Mouse (Mus musculus): ENCODE results near the gene Rabl3. TPM values are rescaled to one million over a fixed set of nuclear protein-coding genes. Genes with fewer than 3 reads are reported as not detected.

The Rabl3 gene
- polyA plus RNA-seq, 2 experiments = 3.8 to 14.0 TPM

DNA sequence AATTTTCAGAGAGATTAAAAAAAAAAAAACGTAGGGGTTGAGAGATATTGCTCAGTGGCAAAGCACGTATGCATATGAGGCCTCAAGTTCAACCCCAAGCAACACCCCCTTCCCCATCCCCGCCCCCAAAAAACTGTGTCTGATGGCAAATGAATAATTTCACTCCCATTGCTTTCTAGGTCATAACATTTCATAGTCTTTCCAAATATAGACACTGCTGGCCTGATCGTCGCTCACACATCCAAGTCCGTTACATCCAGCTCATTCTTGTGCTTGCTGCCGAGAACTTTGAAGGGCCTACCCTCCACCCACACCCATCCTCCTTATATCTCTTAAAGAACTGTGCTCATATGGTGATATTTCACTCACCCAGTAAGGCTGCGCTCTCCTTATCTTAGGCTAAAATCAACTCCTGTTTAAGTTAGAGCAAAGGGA is 45.5 kb downstream of the Rabl3 start:
- ATAC-seq (ENCODE audit: insufficient read depth) (no peak), DNase-seq (ENCODE audit: low read depth in 3 of 3, low spot score in 3 of 3) (no peak)
- no peak overlapping the region for H3K27ac ChIP-seq
- no peaks in the 10 kb centered on the region for H3K36me3 ChIP-seq (replicated peaks; ENCODE audit: control insufficient read depth, insufficient read depth, low read depth)
- WGBS (ENCODE audit: insufficient replicate concordance) = 61% methylated on average over 8 of the region's 8 CpGs
- no peak overlapping the region for H3K9ac ChIP-seq (replicated peaks)
- no peaks in the 10 kb centered on the region for H3K9me3 ChIP-seq (ENCODE audit: control insufficient read depth, low read length)
- TF ChIP-seq EP300 (IDR thresholded peaks at IDR 0.05; ENCODE audit: low read depth) = no peak
- TF ChIP-seq CTCF (IDR thresholded peaks at IDR 0.05; ENCODE audit: low read depth) = no peak
- H3K27me3 ChIP-seq (ENCODE audit: control insufficient read depth, insufficient read depth, low read length) = no peaks in the 10 kb centered on the region
- peaks cover 0 to 6% of the 10 kb centered on the region in 2 experiments; a peak in 1 of 4 replicates for H3K4me1 ChIP-seq (replicated peaks; ENCODE audit: control insufficient read depth in 2 of 2, insufficient read depth in 2 of 2, low read length in 1 of 2)
- no peak overlapping the region for H3K4me3 ChIP-seq (ENCODE audit: insufficient read depth in 1 of 2, low read depth in 2 of 2, low read length in 2 of 2)
- no peak overlapping the region for H3K4me2 ChIP-seq (ENCODE audit: low read depth)

DNA sequence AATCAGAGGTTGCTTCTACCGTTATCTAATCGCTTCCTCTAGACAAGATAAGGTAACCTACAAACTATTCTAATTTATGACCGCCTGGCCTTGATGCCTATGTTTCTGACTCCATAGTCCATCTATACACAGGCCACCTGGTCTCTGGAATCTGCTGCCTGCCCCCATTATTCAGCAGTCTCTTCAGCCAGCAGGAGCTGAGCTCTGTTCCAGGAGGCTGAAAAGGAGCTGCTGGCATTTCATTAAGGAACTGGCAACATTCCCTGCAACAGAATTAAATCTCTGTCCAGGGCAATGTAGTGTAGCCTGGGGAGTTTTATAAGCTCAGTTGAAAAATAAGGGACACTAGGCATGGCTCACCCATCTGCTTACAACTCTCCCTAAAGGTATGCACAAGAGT is 51.2 kb downstream of the Rabl3 start:
- Histone ChIP-seq H3K27me3 (ENCODE audit: control insufficient read depth, insufficient read depth, low read length) (no peaks in the 10 kb centered on the region), H3K9me3 (ENCODE audit: control insufficient read depth, low read length) (no peaks in the 10 kb centered on the region), H3K4me3 (ENCODE audit: insufficient read depth in 1 of 2, low read depth in 2 of 2, low read length in 2 of 2) (no peak overlapping the region), H3K9ac (replicated peaks) (no peak overlapping the region), H3K4me2 (ENCODE audit: low read depth) (no peak overlapping the region), H3K27ac (no peak overlapping the region), H3K36me3 (replicated peaks; ENCODE audit: control insufficient read depth, insufficient read depth, low read depth) (no peaks in the 10 kb centered on the region), H3K4me1 (replicated peaks; ENCODE audit: control insufficient read depth in 2 of 2, insufficient read depth in 2 of 2, low read length in 1 of 2) (no peaks in the 10 kb centered on the region)
- no peak for TF ChIP-seq CTCF (IDR thresholded peaks at IDR 0.05; ENCODE audit: low read depth)
- TF ChIP-seq EP300 (IDR thresholded peaks at IDR 0.05; ENCODE audit: low read depth) = no peak
- 74% methylated on average over 3 of the region's 3 CpGs for WGBS (ENCODE audit: insufficient replicate concordance)
- no peak for DNase-seq (ENCODE audit: low read depth in 3 of 3, low spot score in 3 of 3)
- no peak for ATAC-seq (ENCODE audit: insufficient read depth)

DNA sequence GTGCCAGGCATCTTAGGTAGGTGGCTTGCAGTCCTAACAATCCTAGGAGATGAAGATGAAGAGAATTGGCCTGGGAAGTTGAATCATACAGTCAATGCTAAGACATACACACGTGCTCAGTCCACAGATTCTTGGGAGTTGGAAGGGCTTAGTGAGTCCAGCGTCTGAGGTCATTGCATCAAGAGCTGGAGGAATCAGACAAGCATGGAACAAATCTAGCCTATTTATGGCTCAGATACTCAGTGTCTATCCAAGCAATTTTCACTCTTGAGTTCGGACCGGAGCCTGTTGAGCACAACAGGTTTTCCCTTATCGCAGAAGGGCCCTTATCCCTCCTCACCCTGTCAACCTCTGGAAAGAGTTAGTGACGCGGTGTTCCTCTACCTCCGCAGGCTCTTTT is 51.9 kb downstream of the Rabl3 start:
- DNase-seq (ENCODE audit: low read depth in 3 of 3, low spot score in 3 of 3) (no peak), ATAC-seq (ENCODE audit: insufficient read depth) (no peak)
- TF ChIP-seq CTCF (IDR thresholded peaks at IDR 0.05; ENCODE audit: low read depth) (no peak), EP300 (IDR thresholded peaks at IDR 0.05; ENCODE audit: low read depth) (no peak)
- Histone ChIP-seq H3K4me1 (replicated peaks; ENCODE audit: control insufficient read depth in 2 of 2, insufficient read depth in 2 of 2, low read length in 1 of 2) (no peaks in the 10 kb centered on the region), H3K36me3 (replicated peaks; ENCODE audit: control insufficient read depth, insufficient read depth, low read depth) (no peaks in the 10 kb centered on the region), H3K9me3 (ENCODE audit: control insufficient read depth, low read length) (no peaks in the 10 kb centered on the region), H3K27me3 (ENCODE audit: control insufficient read depth, insufficient read depth, low read length) (no peaks in the 10 kb centered on the region), H3K27ac (no peak overlapping the region), H3K4me2 (ENCODE audit: low read depth) (no peak overlapping the region), H3K9ac (replicated peaks) (no peak overlapping the region), H3K4me3 (ENCODE audit: insufficient read depth in 1 of 2, low read depth in 2 of 2, low read length in 2 of 2) (no peak overlapping the region)
- 76% methylated on average over 8 of the region's 8 CpGs for WGBS (ENCODE audit: insufficient replicate concordance)

DNA sequence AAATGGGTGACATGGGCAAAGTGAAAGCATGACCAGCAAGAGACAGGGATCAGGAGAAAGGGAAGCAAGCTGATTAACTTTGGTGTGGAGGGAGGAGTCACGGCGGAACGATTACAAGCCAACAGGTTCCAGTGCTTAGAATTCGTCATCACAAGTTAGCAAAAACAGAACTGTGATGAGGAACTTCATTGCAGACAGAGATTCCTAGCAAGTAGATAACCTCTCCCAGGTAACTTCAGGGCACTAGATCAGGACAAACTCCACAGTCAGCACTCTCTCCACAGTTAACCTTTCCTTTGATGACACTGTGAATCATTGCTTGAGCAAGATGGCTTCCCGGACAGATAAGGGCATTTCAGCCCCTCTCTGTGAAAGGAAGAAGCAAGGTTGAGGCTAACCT is 57.7 kb downstream of the Rabl3 start:
- 57% methylated on average over 5 of the region's 5 CpGs for WGBS (ENCODE audit: insufficient replicate concordance)
- H3K27me3 ChIP-seq (ENCODE audit: control insufficient read depth, insufficient read depth, low read length) = no peaks in the 10 kb centered on the region
- H3K36me3 ChIP-seq (replicated peaks; ENCODE audit: control insufficient read depth, insufficient read depth, low read depth) = no peaks in the 10 kb centered on the region
- no peak overlapping the region for H3K9ac ChIP-seq (replicated peaks)
- TF ChIP-seq CTCF (IDR thresholded peaks at IDR 0.05; ENCODE audit: low read depth) (no peak), EP300 (IDR thresholded peaks at IDR 0.05; ENCODE audit: low read depth) (no peak)
- H3K4me1 ChIP-seq (replicated peaks; ENCODE audit: control insufficient read depth in 2 of 2, insufficient read depth in 2 of 2, low read length in 1 of 2) = no peaks in the 10 kb centered on the region
- ATAC-seq (ENCODE audit: insufficient read depth) (no peak), DNase-seq (ENCODE audit: low read depth in 3 of 3, low spot score in 3 of 3) (no peak)
- no peaks in the 10 kb centered on the region for H3K9me3 ChIP-seq (ENCODE audit: control insufficient read depth, low read length)
- no peak overlapping the region for H3K4me3 ChIP-seq (ENCODE audit: insufficient read depth in 1 of 2, low read depth in 2 of 2, low read length in 2 of 2)
- no peak overlapping the region for H3K27ac ChIP-seq
- H3K4me2 ChIP-seq (ENCODE audit: low read depth) = no peak overlapping the region

DNA sequence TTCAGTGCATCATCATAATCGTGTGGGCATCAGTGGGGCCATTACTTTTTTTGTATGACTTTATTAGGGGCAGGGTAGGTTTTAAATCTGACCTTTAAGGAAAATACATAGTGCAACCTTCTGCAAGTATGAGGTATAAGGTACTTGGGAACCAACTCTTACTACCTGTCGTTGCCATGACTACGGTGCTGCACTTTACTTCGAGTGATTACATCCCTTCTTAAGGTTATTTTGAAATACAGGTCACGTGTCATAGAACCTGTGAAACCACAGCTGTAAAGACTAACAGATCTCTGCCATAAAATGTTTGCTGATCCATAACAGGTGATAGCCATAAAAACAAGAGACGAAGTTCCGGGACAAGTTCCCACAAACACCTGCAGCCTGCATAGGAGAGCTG is 58.8 kb downstream of the Rabl3 start:
- Histone ChIP-seq H3K9me3 (ENCODE audit: control insufficient read depth, low read length) (no peaks in the 10 kb centered on the region), H3K4me3 (ENCODE audit: insufficient read depth in 1 of 2, low read depth in 2 of 2, low read length in 2 of 2) (no peak overlapping the region), H3K9ac (replicated peaks) (no peak overlapping the region), H3K4me2 (ENCODE audit: low read depth) (no peak overlapping the region), H3K27me3 (ENCODE audit: control insufficient read depth, insufficient read depth, low read length) (no peaks in the 10 kb centered on the region), H3K36me3 (replicated peaks; ENCODE audit: control insufficient read depth, insufficient read depth, low read depth) (no peaks in the 10 kb centered on the region), H3K27ac (no peak overlapping the region), H3K4me1 (replicated peaks; ENCODE audit: control insufficient read depth in 2 of 2, insufficient read depth in 2 of 2, low read length in 1 of 2) (no peaks in the 10 kb centered on the region)
- 77% methylated on average over 7 of the region's 7 CpGs for WGBS (ENCODE audit: insufficient replicate concordance)
- no peak for TF ChIP-seq CTCF (IDR thresholded peaks at IDR 0.05; ENCODE audit: low read depth)
- no peak for DNase-seq (ENCODE audit: low read depth in 3 of 3, low spot score in 3 of 3)
- ATAC-seq (ENCODE audit: insufficient read depth) = no peak

Measured in liver, embryonic 14.5 days (tissue).